Mouse (Mus musculus): Measurements from ENCODE around the gene Kansl2. TPM values are rescaled to one million over a fixed set of nuclear protein-coding genes. Genes with fewer than 3 reads are reported as not detected.

Kansl2 gene
- polyA plus RNA-seq, 1 experiment from 2014 or later, result 121 TPM

DNA sequence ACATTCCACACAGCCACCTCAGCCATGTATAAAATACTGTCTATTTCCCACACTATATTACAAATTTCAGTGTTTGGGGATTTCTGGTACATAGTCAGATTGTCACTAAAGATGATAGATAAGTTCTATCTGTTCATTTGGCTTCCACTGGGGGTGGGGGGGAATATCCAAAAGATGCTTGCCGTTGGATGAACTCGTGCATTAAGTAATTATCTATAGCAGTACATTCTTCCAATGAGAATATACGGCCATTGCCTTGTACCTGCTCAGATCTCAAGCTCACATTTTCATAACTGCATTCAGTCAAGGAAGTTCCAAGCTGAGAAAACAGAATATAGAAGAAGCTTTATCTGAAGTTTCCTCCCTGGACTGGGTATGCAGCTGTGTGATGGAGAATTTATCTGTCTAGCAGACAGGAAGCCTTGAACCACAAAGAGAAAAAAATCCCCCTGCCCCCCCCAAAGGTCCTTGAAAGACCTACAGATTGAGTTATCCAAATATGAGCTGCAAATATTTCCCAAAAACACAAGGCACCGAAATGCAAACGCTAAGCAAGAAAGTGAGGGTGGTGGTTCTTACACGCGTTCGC is 47.5 kb downstream of the Kansl2 start:
- Histone ChIP-seq H3K9ac (no peak overlapping the region), H3K27ac (no peak overlapping the region), H3K4me3 (replicated peaks) (no peak overlapping the region), H3K27me3 (no peaks in the 10 kb centered on the region), H3K9me3 (replicated peaks) (no peaks in the 10 kb centered on the region), H3K36me3 (no peaks in the 10 kb centered on the region), H3K4me1 (peaks cover 10% of the 10 kb centered on the region; the same call in 1 of the 2 replicates), H3K4me2 (no peak overlapping the region)
- WGBS, result 95% methylated on average over 8 of the region's 8 CpGs
- ATAC-seq (replicated peaks; ENCODE audit: low FRiP score), result no peak

DNA sequence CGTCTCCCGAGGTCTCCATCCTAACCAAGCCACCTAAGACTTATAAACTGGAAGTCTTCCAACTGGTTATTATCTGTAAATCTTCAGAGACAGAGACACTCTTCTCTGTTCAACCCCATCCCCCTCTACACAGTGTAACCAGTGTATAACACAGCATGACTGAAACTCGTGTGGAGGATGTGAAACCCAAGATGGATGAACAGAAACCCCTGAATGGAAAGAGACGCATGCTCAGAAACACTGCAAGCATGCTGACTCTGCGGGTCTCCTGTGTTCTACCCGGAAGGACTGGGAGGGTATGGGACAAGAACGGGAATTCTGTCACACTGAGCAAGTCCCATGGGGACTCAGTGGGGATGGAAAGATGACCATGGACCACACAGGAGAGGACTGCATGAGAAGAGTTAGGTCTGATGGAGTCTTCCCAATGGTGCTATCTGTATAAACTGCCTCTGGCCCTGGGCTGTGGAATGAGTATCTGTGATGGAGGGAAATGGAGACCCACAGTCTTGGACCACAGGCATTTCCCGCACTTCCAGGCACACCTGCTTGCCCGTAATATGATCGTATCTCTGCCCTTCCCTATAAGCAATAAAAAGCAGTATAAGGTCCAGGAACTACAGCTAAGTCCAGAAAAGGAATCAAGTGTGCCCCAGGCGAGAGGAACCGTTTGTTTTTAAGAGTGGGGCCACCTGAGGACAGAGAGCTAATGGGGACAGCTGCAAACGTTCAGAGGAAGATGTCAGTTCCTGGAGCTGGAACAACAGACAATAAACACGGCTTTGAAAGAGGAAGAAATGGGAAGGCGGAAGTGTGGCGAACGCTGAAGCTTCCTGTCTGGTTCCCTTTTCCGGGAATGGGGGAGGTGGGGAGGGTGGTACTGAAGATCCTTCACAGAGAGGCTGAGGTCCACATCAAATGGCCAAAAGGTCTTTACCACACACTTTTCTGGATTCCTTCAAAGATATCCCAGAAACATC is 49.9 kb downstream of the Kansl2 start:
- H3K27me3 ChIP-seq, result no peaks in the 10 kb centered on the region
- H3K4me1 ChIP-seq, result peaks cover 10% of the 10 kb centered on the region; the same call in 1 of the 2 replicates
- H3K4me2 ChIP-seq, result no peak overlapping the region
- no peak overlapping the region for H3K4me3 ChIP-seq (replicated peaks)
- 0 out of 2 replicates have a peak overlapping the region, but pooled peaks have one; percentile 9 for H3K27ac ChIP-seq
- no peaks in the 10 kb centered on the region for H3K9me3 ChIP-seq (replicated peaks)
- 46% methylated on average over 18 of the region's 18 CpGs for WGBS
- no peak overlapping the region for H3K9ac ChIP-seq
- H3K36me3 ChIP-seq, result no peaks in the 10 kb centered on the region
- ATAC-seq (replicated peaks; ENCODE audit: low FRiP score), result no peak

DNA sequence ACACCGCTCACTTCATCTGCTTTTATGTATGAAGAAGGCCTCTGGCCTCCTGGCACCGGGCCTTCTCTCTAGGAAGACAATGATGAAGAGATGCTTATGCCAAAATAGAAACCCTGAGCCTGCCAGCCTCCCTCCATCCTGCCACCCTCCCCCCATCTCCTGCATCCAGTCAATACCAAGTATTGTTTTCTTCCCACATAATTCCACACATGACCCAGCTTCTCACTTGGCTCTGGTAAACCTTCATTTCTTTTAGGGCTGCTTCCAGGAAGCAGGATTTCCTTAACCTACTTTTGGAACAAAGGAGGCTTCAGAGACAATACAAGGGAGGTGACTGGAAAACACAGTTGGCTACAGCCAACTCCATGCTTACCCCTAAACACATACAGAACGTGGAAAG is 51.4 kb downstream of the Kansl2 start, which contains the start of gene Lalba:
TSS of gene Lalba (minus strand) at position 21 of the 400 bp plus-strand sequence.
- no peak for ATAC-seq (replicated peaks; ENCODE audit: low FRiP score)
- Histone ChIP-seq H3K9me3 (replicated peaks) (no peaks in the 10 kb centered on the region), H3K36me3 (no peaks in the 10 kb centered on the region), H3K4me3 (replicated peaks) (no peak within 1 kb of the TSS), H3K27me3 (no peaks in the 10 kb centered on the region), H3K27ac (no peak within 1 kb of the TSS), H3K9ac (no peak within 1 kb of the TSS), H3K4me2 (no peak within 1 kb of the TSS), H3K4me1 (peaks cover 10% of the 10 kb centered on the region; the same call in 1 of the 2 replicates)
- WGBS, result 70% methylated on average over 3 of the region's 3 CpGs

DNA sequence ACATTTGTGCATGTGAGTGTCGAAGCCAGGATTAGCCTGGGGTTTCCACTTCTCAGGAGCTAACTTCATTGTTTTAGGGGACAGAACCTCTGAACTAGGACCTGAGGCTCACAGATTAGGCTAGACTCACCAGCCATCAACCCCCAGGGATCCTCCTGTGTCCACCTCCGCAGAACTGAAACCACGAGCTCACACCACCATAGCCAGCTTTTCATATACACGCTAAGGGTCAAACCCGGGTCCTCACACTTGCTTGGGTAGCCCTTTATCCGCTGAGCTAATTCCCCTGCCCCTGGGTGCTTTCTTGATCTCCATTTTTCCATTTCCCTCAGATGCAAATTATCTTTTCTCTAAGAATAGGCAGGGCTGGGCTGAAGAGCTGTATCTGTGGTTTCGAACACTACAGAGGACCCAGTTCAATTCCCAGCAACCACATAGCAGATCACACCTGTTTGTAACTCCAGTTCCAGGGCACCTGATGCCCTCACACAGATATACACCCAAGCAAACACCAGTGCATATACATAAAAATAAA is 54.4 kb downstream of the Kansl2 start:
- 79% methylated on average over 7 of the region's 7 CpGs for WGBS
- Histone ChIP-seq H3K9ac (no peak overlapping the region), H3K27ac (no peak overlapping the region), H3K27me3 (no peaks in the 10 kb centered on the region), H3K4me2 (no peak overlapping the region), H3K4me1 (peaks cover 7% of the 10 kb centered on the region; the same call in 1 of the 2 replicates), H3K9me3 (replicated peaks) (no peaks in the 10 kb centered on the region), H3K36me3 (no peaks in the 10 kb centered on the region), H3K4me3 (replicated peaks) (no peak overlapping the region)
- no peak for ATAC-seq (replicated peaks; ENCODE audit: low FRiP score)

DNA sequence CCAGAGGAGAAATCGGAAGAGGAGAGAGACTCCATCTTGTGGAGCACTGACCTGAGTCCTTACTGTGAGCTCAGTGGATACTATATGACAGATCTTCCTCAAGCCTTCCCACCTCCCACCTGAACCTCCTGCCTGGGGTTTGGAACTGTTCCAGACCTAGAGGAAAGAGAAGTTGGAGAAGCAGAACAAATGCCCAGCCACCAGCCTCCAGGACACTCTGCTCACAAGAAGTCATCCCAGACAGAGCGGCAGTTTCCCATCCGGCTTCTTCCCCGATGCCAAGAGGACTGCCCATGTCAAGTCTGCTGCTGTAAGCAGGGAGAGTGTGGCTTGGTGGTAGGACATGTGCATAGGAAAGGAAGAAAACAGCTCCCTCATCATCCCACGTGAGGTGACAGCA is 57.8 kb downstream of the Kansl2 start:
- no peak overlapping the region for H3K4me2 ChIP-seq
- no peaks in the 10 kb centered on the region for H3K4me1 ChIP-seq
- H3K36me3 ChIP-seq, result no peaks in the 10 kb centered on the region
- no peak for ATAC-seq (replicated peaks; ENCODE audit: low FRiP score)
- H3K4me3 ChIP-seq (replicated peaks), result no peak overlapping the region
- no peaks in the 10 kb centered on the region for H3K27me3 ChIP-seq
- WGBS, result 81% methylated on average over 5 of the region's 5 CpGs
- H3K27ac ChIP-seq, result no peak overlapping the region
- no peaks in the 10 kb centered on the region for H3K9me3 ChIP-seq (replicated peaks)
- H3K9ac ChIP-seq, result no peak overlapping the region

DNA sequence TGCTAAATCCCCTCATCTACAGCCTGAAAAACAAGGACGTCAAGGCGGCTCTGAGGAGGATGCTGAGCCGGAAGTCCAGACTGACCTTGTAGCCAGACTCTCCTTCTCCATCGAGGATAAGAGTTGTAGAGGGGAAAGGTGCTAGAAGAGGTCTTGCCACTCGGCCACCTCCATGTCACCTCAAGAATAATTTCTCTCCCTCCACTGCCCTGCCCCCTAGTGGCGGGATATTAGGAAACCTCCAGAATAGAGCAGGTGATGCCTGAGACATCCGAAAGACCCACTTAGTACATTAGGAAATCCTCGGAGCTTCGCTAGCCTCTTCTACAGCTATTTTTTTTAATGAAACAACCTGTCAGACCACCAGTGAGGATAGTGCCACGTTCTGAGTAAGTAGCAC is 58.7 kb downstream of the Kansl2 start:
- Histone ChIP-seq H3K9me3 (replicated peaks) (no peaks in the 10 kb centered on the region), H3K36me3 (no peaks in the 10 kb centered on the region), H3K4me3 (replicated peaks) (no peak overlapping the region), H3K9ac (no peak overlapping the region), H3K4me2 (no peak overlapping the region), H3K27ac (no peak overlapping the region), H3K27me3 (no peaks in the 10 kb centered on the region), H3K4me1 (no peaks in the 10 kb centered on the region)
- ATAC-seq (replicated peaks; ENCODE audit: low FRiP score), result no peak
- WGBS, result 53% methylated on average over 10 of the region's 10 CpGs

DNA sequence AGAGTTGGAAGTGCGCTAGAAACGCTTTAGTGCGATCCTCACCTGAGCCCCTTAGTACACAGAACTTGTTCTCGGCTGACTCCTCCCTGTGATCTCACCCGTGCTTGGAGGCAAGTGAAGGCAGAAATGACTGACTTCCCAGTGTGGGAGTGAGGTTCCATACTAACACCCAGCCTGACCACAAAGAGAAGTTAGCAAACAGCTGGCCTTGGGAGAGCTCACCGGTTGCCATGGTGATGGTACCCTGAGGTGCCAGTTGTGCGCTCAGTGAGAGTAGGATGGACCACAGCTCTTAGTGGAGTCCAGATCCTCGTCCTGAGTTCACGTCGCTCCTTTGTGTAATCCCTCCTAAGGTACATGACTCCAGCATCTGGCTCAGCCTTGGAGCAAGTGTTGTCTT is 59.1 kb downstream of the Kansl2 start:
- Histone ChIP-seq H3K27ac (no peak overlapping the region), H3K27me3 (no peaks in the 10 kb centered on the region), H3K9ac (no peak overlapping the region), H3K4me2 (no peak overlapping the region), H3K4me3 (replicated peaks) (no peak overlapping the region), H3K9me3 (replicated peaks) (no peaks in the 10 kb centered on the region), H3K36me3 (no peaks in the 10 kb centered on the region), H3K4me1 (no peaks in the 10 kb centered on the region)
- WGBS, result 79% methylated on average over 10 of the region's 10 CpGs
- ATAC-seq (replicated peaks; ENCODE audit: low FRiP score), result no peak

DNA sequence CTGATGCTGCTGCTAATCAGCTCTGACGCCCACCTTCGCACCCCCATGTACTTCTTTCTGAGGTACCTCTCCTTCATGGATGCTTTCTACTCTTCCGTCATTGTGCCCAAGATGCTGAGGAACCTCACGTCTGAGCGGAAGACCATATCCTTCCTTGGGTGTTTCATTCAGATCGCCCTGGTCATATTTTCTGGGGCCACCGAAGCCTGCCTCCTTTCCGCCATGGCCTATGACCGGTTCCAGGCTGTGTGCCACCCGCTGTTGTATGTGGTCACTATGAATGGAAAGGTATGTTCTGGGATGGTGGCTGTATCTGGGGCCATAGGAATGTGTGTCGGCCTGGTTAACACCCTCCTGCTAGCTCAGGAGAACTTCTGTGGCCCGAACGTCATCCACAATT is 62.5 kb downstream of the Kansl2 start:
- 91% methylated on average over 13 of the region's 13 CpGs for WGBS
- Histone ChIP-seq H3K9ac (no peak overlapping the region), H3K4me3 (replicated peaks) (no peak overlapping the region), H3K4me2 (no peak overlapping the region), H3K27ac (no peak overlapping the region), H3K36me3 (no peaks in the 10 kb centered on the region), H3K9me3 (replicated peaks) (no peaks in the 10 kb centered on the region), H3K27me3 (no peaks in the 10 kb centered on the region), H3K4me1 (no peaks in the 10 kb centered on the region)
- no peak for ATAC-seq (replicated peaks; ENCODE audit: low FRiP score)

DNA sequence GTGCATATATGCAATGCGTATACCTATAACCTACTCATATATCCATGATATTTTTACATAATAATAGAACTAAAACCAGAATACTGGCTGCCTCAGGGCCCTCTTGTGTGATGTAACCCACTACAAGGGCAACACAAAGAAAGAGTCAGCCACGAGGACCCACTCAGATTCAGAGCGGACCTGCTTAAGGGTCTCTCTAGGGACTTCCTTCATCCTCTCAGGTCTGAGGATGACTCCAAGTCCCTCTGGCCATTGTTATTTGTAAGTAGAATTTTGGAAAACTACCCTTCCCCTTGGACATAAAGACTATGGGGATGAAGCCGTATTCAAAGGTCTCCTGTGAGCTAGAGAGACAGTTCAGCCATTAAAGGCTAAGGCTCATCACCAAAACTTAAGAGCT is 64.5 kb downstream of the Kansl2 start, which contains the start of gene OR5BS1P:
TSS of gene OR5BS1P (plus strand) at position 301 of the 400 bp plus-strand sequence.
- Histone ChIP-seq H3K4me1 (no peaks in the 10 kb centered on the region), H3K9ac (no peak within 1 kb of the TSS), H3K9me3 (replicated peaks) (no peaks in the 10 kb centered on the region), H3K4me2 (no peak within 1 kb of the TSS), H3K36me3 (no peaks in the 10 kb centered on the region), H3K4me3 (replicated peaks) (no peak within 1 kb of the TSS), H3K27ac (no peak within 1 kb of the TSS), H3K27me3 (no peaks in the 10 kb centered on the region)
- WGBS, result 89% methylated on average over 4 of the region's 4 CpGs
- no peak for ATAC-seq (replicated peaks; ENCODE audit: low FRiP score)

Small RNA genes within 50 kb of the gene (microRNA-seq; reads per million reads assigned to microRNA genes)
- gene Mir1291, result not detected

Other genes with a start within 250 kb of the Kansl2 start
- gene Zfp641, start 238.1 kb downstream of the Kansl2 start, polyA plus RNA-seq (2015; fragmentation: Nextera tagmentation; extraction: Ambion mirVana), result 1.6 and 1.7 TPM in 2 replicates
- not detected in 2 replicates for gene Olfr285, start 216.9 kb downstream of the Kansl2 start, polyA plus RNA-seq (2015; fragmentation: Nextera tagmentation; extraction: Ambion mirVana)
- gene Olfr284, start 193.3 kb downstream of the Kansl2 start, polyA plus RNA-seq (2015; fragmentation: Nextera tagmentation; extraction: Ambion mirVana), result not detected in 2 replicates
- not detected in 2 replicates for gene Olfr283, start 153.3 kb downstream of the Kansl2 start, polyA plus RNA-seq (2015; fragmentation: Nextera tagmentation; extraction: Ambion mirVana)
- not detected in 2 replicates for gene Olfr282, start 103.0 kb downstream of the Kansl2 start, polyA plus RNA-seq (2015; fragmentation: Nextera tagmentation; extraction: Ambion mirVana)
- gene Olfr281, start 81.7 kb downstream of the Kansl2 start, polyA plus RNA-seq (2015; fragmentation: Nextera tagmentation; extraction: Ambion mirVana), result not detected in 2 replicates
- not detected in 2 replicates for gene OR5BS1P, start 64.4 kb downstream of the Kansl2 start, polyA plus RNA-seq (2015; fragmentation: Nextera tagmentation; extraction: Ambion mirVana)
- gene Lalba, start 51.5 kb downstream of the Kansl2 start, polyA plus RNA-seq (2015; fragmentation: Nextera tagmentation; extraction: Ambion mirVana), result 0.22 TPM in 1 of 2 replicates, not detected in the other
- gene Olfr279, start 41.9 kb downstream of the Kansl2 start, polyA plus RNA-seq (2015; fragmentation: Nextera tagmentation; extraction: Ambion mirVana), result not detected in 2 replicates
- gene Ccnt1, start 36.7 kb upstream of the Kansl2 start, polyA plus RNA-seq (2015; fragmentation: Nextera tagmentation; extraction: Ambion mirVana), result 61.0 and 66.4 TPM in 2 replicates
- 0.76 TPM in 1 of 2 replicates, not detected in the other for gene 4930415O20Rik, start 36.7 kb upstream of the Kansl2 start, polyA plus RNA-seq (2015; fragmentation: Nextera tagmentation; extraction: Ambion mirVana)
- gene Adcy6, start 75.8 kb upstream of the Kansl2 start, polyA plus RNA-seq (2015; fragmentation: Nextera tagmentation; extraction: Ambion mirVana), result 23.6 and 25.4 TPM in 2 replicates
- gene Cacnb3, start 96.6 kb upstream of the Kansl2 start, polyA plus RNA-seq (2015; fragmentation: Nextera tagmentation; extraction: Ambion mirVana), result 29.8 and 36.6 TPM in 2 replicates
- 23.1 and 23.7 TPM in 2 replicates for gene Ddx23, start 128.6 kb upstream of the Kansl2 start, polyA plus RNA-seq (2015; fragmentation: Nextera tagmentation; extraction: Ambion mirVana)
- gene Rnd1, start 143.2 kb upstream of the Kansl2 start, polyA plus RNA-seq (2015; fragmentation: Nextera tagmentation; extraction: Ambion mirVana), result 0.62 and 0.99 TPM in 2 replicates
- gene Ccdc65, start 173.9 kb upstream of the Kansl2 start, polyA plus RNA-seq (2015; fragmentation: Nextera tagmentation; extraction: Ambion mirVana), result 0.73 and 1.1 TPM in 2 replicates
- 40.3 and 40.5 TPM in 2 replicates for gene Fkbp11, start 193.9 kb upstream of the Kansl2 start, polyA plus RNA-seq (2015; fragmentation: Nextera tagmentation; extraction: Ambion mirVana)
- 51.9 and 55.6 TPM in 2 replicates for gene Arf3, start 228.9 kb upstream of the Kansl2 start, polyA plus RNA-seq (2015; fragmentation: Nextera tagmentation; extraction: Ambion mirVana)
- gene Wnt10b, start 243.9 kb upstream of the Kansl2 start, polyA plus RNA-seq (2015; fragmentation: Nextera tagmentation; extraction: Ambion mirVana), result 0.12 and 0.31 TPM in 2 replicates

Data from kidney, embryonic 15.5 days (tissue).